Mouse (Mus musculus): ENCODE measurements around the gene Mknk1. TPM values are rescaled to one million over a fixed set of nuclear protein-coding genes. Genes with fewer than 3 reads are reported as not detected.

The Mknk1 gene
- polyA plus RNA-seq (2017; shearing (Covaris generic)) = 58.6 TPM

DNA sequence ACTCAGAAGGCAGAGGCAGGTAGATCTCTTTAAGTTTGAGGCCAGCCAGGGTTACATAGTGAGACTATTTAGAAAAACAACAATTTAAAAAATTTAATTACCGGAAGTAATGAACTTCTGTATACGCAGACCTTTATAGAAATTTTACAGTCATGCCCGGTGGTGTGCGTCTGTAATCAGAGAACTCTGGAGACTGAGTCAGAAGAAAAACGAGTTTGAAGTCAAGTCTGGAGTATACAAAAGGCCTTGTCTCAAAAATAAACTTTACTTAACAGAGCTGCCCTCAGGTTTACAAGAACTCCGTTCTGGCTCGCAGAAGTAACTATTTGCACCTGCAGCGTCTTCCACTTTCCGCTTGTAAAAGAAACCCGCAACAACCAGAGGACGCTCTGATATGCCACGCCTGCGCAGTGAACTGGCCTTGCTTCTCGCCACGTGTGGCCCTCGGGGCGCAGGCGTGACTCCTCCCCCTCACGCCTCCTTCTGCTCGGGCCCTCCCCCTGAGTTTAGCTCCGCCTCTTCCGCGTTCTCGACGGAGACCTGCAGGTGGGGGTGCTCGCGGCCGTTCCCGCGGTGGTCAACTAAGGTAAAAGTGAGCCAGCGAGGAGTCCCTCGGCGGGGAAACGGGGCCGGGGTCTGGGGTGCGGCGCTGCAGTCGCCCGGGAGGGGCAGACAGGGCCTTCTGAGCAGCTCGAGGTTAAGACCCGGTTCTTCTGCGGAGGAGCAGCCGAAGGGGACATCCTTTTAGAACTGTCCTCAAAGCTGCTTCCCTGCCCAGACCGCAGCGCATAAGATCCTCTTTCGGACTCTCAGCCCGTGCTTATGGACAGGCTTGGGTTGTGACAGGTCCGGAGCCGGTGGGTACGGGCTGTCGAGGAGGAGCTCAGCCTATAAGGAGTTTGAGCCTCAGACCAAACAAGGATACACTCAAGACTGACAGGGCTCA lies at the start of gene Mknk1:
Mknk1 (plus strand) TSS at position 503 of the 946 bp plus-strand sequence.

DNA sequence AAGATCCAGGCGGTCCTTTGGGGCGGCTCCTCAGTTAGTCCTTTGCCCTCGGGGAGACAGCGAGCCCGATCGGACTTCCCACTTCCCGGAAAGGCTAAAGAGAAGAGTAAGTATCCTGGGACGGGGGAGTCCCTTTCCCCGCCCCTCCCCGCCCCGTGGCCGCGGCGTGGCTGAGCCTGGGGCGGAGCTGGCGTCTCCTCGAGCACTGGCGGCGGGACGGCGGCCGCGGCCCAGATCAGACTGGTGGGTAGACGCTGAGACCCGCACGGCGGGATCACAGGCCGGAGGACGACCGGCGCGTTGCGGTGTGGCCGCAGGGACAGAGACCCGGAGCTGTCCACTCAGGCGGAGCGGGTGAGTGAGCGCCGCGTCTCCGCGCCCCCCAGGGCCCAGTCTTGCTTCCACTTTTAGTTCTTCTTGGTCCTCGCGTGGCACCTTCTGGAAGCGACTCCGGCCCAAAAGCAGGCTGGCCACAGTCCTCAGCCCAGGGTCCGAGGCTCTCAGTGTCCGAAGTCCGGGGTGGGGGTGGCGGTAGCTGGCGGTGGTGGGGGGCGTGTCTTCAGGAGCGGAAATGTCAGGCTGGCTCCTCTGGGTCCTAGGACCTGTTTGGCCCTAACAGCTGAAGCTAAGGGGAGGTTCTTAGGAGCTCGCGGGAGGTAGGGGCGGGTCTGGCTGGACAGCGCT lies 11.0 kb upstream of the Mknk1 start, which contains the start of gene Mob3c:
Mob3c (plus strand) TSS at position 205 of the 684 bp plus-strand sequence.

DNA sequence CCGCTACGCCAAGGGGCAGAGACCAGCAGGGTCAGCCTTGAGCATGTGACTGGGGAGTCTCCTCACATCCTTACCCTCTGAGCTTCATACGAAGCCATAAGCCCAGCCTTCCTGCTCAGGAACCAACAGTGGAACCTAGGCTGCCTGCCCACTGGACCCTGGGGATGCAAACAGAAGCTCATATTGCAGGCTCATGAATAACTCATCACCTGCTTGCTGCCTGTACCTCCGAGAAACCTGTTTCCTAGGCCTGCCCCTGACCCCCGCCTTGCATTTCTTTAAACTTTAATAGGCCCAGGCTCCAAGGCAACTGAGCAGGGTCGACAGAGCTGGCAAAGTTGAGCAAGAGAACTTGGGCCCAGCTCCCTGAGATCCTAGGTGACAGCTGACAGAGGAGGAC lies 45.0 kb downstream of the Mknk1 start, which contains the start of gene Kncn:
Kncn (plus strand) TSS at position 379 of the 400 bp plus-strand sequence.

DNA sequence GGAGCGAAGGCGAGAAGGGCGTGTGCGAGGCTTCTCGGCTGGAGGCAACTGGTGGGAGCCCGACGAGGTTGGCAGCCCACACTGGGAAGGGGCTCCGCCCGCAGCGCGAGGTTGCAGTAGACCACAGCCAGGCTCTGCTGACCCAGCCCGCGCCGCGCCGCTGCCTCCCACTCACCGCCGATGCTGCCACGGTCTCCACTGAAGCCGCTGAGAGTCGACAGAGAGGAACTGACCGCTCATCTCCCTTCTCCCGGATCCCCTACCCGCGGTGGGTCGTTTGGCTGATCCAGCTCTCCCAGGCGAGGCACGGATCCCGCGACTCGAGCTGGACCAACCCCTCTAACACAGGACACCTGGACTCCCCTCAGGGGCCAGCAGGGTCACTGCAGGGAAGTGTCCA lies 51.6 kb downstream of the Mknk1 start, which contains the start of gene 6430628N08Rik:
6430628N08Rik (plus strand) TSS at position 113 of the 400 bp plus-strand sequence.

Other genes with a start within 250 kb of the Mknk1 start
- gene Cyp4a32, start 238.2 kb upstream of the Mknk1 start, polyA plus RNA-seq (2017; shearing (Covaris generic)) = not detected
- gene Cyp4b1, start 191.5 kb upstream of the Mknk1 start, polyA plus RNA-seq (2017; shearing (Covaris generic)) = not detected
- gene Efcab14, start 101.5 kb upstream of the Mknk1 start, polyA plus RNA-seq (2017; shearing (Covaris generic)) = 51.0 TPM
- gene Tex38, start 58.2 kb upstream of the Mknk1 start, polyA plus RNA-seq (2017; shearing (Covaris generic)) = 0.45 TPM
- 40.3 TPM for gene Atpaf1, start 54.4 kb upstream of the Mknk1 start, polyA plus RNA-seq (2017; shearing (Covaris generic))
- gene Mob3c, start 11.1 kb upstream of the Mknk1 start, polyA plus RNA-seq (2017; shearing (Covaris generic)) = 32.5 TPM
- not detected for gene Kncn, start 45.2 kb downstream of the Mknk1 start, polyA plus RNA-seq (2017; shearing (Covaris generic))
- not detected for gene 6430628N08Rik, start 51.5 kb downstream of the Mknk1 start, polyA plus RNA-seq (2017; shearing (Covaris generic))
- not detected for gene Dmbx1, start 100.7 kb downstream of the Mknk1 start, polyA plus RNA-seq (2017; shearing (Covaris generic))
- 130 TPM for gene Faah, start 178.7 kb downstream of the Mknk1 start, polyA plus RNA-seq (2017; shearing (Covaris generic))
- gene Nsun4, start 214.7 kb downstream of the Mknk1 start, polyA plus RNA-seq (2017; shearing (Covaris generic)) = 34.9 TPM
- 446 TPM for gene Uqcrh, start 235.9 kb downstream of the Mknk1 start, polyA plus RNA-seq (2017; shearing (Covaris generic))
- 40.3 TPM for gene Lrrc41, start 236.1 kb downstream of the Mknk1 start, polyA plus RNA-seq (2017; shearing (Covaris generic))